Mouse (Mus musculus) stomach, embryonic 15.5 days (tissue): ENCODE measurements around the gene Dnal4. TPM values are rescaled to one million over a fixed set of nuclear protein-coding genes. Genes with fewer than 3 reads are reported as not detected.
A peak's percentile ranks its signal among the peaks of the same experiment; 100 is the strongest.
"Not testable (repeated sequence)": the region's sequence is repeated elsewhere in the genome, so short reads cannot be mapped to it uniquely, and the experiment has no call there.

Experiments used
- ATAC-seq: fragments of 200-750 bp; cut with Nextera tagmentation; 2 replicates; pipeline ENCODE4 v1.8.0; 2017; ENCODE audit warnings: low read depth, moderate number of reproducible peaks, moderate TSS enrichment; ENCODE audit not compliant: insufficient read depth, low FRiP score
- H3K27ac ChIP-seq: fragments of 300-500 bp; sonication (generic); 2 replicates; pipeline ENCODE4 v1.5.1; 2015; ENCODE audit warnings: mild to moderate bottlenecking, inconsistent platforms
- H3K27me3 ChIP-seq: fragments of 300-500 bp; sonication (generic); replicated peaks from 2 replicates; pipeline ENCODE4 v1.6.1; 2015; ENCODE audit warnings: inconsistent platforms
- H3K36me3 ChIP-seq: fragments of 300-500 bp; sonication (generic); 2 replicates; pipeline ENCODE4 v1.6.1; 2015; ENCODE audit warnings: inconsistent platforms
- H3K4me1 ChIP-seq: fragments of 300-500 bp; sonication (generic); 2 replicates; pipeline ENCODE4 v1.6.1; 2015; ENCODE audit warnings: inconsistent platforms
- H3K4me2 ChIP-seq: fragments of 300-500 bp; sonication (generic); 2 replicates; pipeline ENCODE4 v1.6.1; 2015; ENCODE audit warnings: mild to moderate bottlenecking, inconsistent platforms
- H3K4me3 ChIP-seq: fragments of 300-500 bp; sonication (generic); replicated peaks from 2 replicates; pipeline ENCODE4 v1.5.1; 2015; ENCODE audit warnings: inconsistent platforms
- H3K9ac ChIP-seq: fragments of 300-500 bp; sonication (generic); 2 replicates; pipeline ENCODE4 v1.6.1; 2015; ENCODE audit warnings: inconsistent platforms
- H3K9me3 ChIP-seq: fragments of 300-500 bp; sonication (generic); 2 replicates; pipeline ENCODE4 v1.6.1; 2016; ENCODE audit warnings: inconsistent platforms
- WGBS: fragments of 180-500 bp; shearing (Covaris S2); methylation state at CpG from one replicate; pipeline ENCODE4 v1.1.7; 2015; 5-methylcytosine and 5-hydroxymethylcytosine counted together
- polyA plus RNA-seq: library from polyadenylated mRNA; unstranded; fragments of >200 nt; fragmentation: Nextera tagmentation; extraction: Ambion mirVana; gene quantifications from 2 replicates; pipeline ENCODE4 v1.2.1, GENCODE M21; 2015

Dnal4 gene
- 44.4 and 50.4 TPM in 2 replicates for polyA plus RNA-seq

- Histone ChIP-seq H3K4me1 (peaks cover 8% of the 10 kb centered on the region; the same call in 1 of the 2 replicates), H3K4me3 (no peak within 1 kb of the TSS), H3K9me3 (no peaks in the 10 kb centered on the region), H3K9ac (no peak within 1 kb of the TSS), H3K27me3 (no peaks in the 10 kb centered on the region), H3K4me2 (no peak within 1 kb of the TSS), H3K36me3 (no peaks in the 10 kb centered on the region), H3K27ac (no peak within 1 kb of the TSS)
- ATAC-seq: no peak
Measured at GRCm38 (mm10) chr15:79777749-79778148, at the start of gene Dnal4. Gene Dnal4, minus strand, starts transcription at chr15:79777849.

GRCm38 (mm10) chr15:79827061-79827777 is 49.6 kb upstream of the Dnal4 start:
- Histone ChIP-seq H3K36me3 (peaks cover 29% of the 10 kb centered on the region), H3K27me3 (no peaks in the 10 kb centered on the region), H3K9ac (no peak overlapping the region), H3K4me2 (no peak overlapping the region), H3K4me1 (peaks cover 57% of the 10 kb centered on the region), H3K27ac (no peak overlapping the region), H3K4me3 (no peak overlapping the region), H3K9me3 (no peaks in the 10 kb centered on the region)
- WGBS: 86% methylated on average over 14 of the region's 14 CpGs
- no peak for ATAC-seq

- no peaks in the 10 kb centered on the region for H3K9me3 ChIP-seq
- no peak overlapping the region for H3K4me3 ChIP-seq
- no peak overlapping the region for H3K9ac ChIP-seq
- H3K27me3 ChIP-seq: no peaks in the 10 kb centered on the region
- 85% methylated on average over 9 of the region's 9 CpGs for WGBS
- no peak overlapping the region for H3K4me2 ChIP-seq
- no peak overlapping the region for H3K27ac ChIP-seq
- H3K4me1 ChIP-seq: peaks cover 50% of the 10 kb centered on the region
- ATAC-seq: no peak
- H3K36me3 ChIP-seq: peaks cover 29% of the 10 kb centered on the region
Measured at GRCm38 (mm10) chr15:79826221-79826935, 48.7 kb upstream of the Dnal4 start.

GRCm38 (mm10) chr15:79825146-79825825 is 47.6 kb upstream of the Dnal4 start:
- ATAC-seq: no peak
- Histone ChIP-seq H3K9ac (no peak overlapping the region), H3K27ac (no peak overlapping the region), H3K4me2 (no peak overlapping the region), H3K4me1 (peaks cover 49% of the 10 kb centered on the region), H3K9me3 (no peaks in the 10 kb centered on the region), H3K27me3 (no peaks in the 10 kb centered on the region), H3K36me3 (peaks cover 29% of the 10 kb centered on the region), H3K4me3 (no peak overlapping the region)
- WGBS: 64% methylated on average over 14 of the region's 14 CpGs

GRCm38 (mm10) chr15:79823588-79824280 is 46.1 kb upstream of the Dnal4 start:
- H3K4me1 ChIP-seq: peaks cover 41% of the 10 kb centered on the region
- no peak overlapping the region for H3K4me3 ChIP-seq
- peaks cover 27% of the 10 kb centered on the region for H3K36me3 ChIP-seq
- 62% methylated on average over 19 of the region's 19 CpGs for WGBS
- no peak overlapping the region for H3K9ac ChIP-seq
- no peaks in the 10 kb centered on the region for H3K9me3 ChIP-seq
- H3K27ac ChIP-seq: no peak overlapping the region
- ATAC-seq: no peak
- H3K27me3 ChIP-seq: no peaks in the 10 kb centered on the region
- H3K4me2 ChIP-seq: no peak overlapping the region

- Histone ChIP-seq H3K27ac (no peak overlapping the region), H3K4me2 (no peak overlapping the region), H3K4me1 (peaks cover 30% of the 10 kb centered on the region), H3K9me3 (no peaks in the 10 kb centered on the region), H3K4me3 (no peak overlapping the region), H3K36me3 (peaks cover 16% of the 10 kb centered on the region), H3K27me3 (no peaks in the 10 kb centered on the region), H3K9ac (no peak overlapping the region)
- peak; percentile 23; the same call in 1 of the 2 replicates for ATAC-seq
- WGBS: 64% methylated on average over 13 of the region's 13 CpGs
Measured at GRCm38 (mm10) chr15:79822265-79823199, 44.9 kb upstream of the Dnal4 start.

GRCm38 (mm10) chr15:79818325-79818724 is 40.7 kb upstream of the Dnal4 start:
- Histone ChIP-seq H3K4me2 (no peak overlapping the region), H3K36me3 (no peaks in the 10 kb centered on the region), H3K4me3 (no peak overlapping the region), H3K27me3 (no peaks in the 10 kb centered on the region), H3K9me3 (no peaks in the 10 kb centered on the region), H3K9ac (no peak overlapping the region), H3K4me1 (0 out of 2 replicates have a peak, but pooled peaks cover 2% of the 10 kb centered on the region), H3K27ac (no peak overlapping the region)
- no peak for ATAC-seq
- WGBS: 77% methylated on average over 4 of the region's 4 CpGs

GRCm38 (mm10) chr15:79813666-79814258 is 36.1 kb upstream of the Dnal4 start:
- 0 out of 2 replicates have a peak, but pooled peaks cover 2% of the 10 kb centered on the region for H3K4me1 ChIP-seq
- H3K27ac ChIP-seq: no peak overlapping the region
- H3K4me3 ChIP-seq: no peak overlapping the region
- H3K4me2 ChIP-seq: no peak overlapping the region
- peaks cover 4% of the 10 kb centered on the region; the same call in 1 of the 2 replicates for H3K27me3 ChIP-seq
- ATAC-seq: no peak
- no peak overlapping the region for H3K9ac ChIP-seq
- no peaks in the 10 kb centered on the region for H3K36me3 ChIP-seq
- no peaks in the 10 kb centered on the region for H3K9me3 ChIP-seq
- WGBS: 39% methylated on average over 8 of the region's 8 CpGs

- H3K4me2 ChIP-seq, H3K4me3 ChIP-seq, ATAC-seq, H3K9ac ChIP-seq, H3K27ac ChIP-seq, H3K9me3 ChIP-seq, H3K4me1 ChIP-seq, H3K36me3 ChIP-seq, H3K27me3 ChIP-seq: not testable (repeated sequence)
- WGBS: 63% methylated on average over 2 of the region's 2 CpGs
Measured at GRCm38 (mm10) chr15:79812840-79813239, 35.2 kb upstream of the Dnal4 start.

GRCm38 (mm10) chr15:79810997-79811396 is 33.3 kb upstream of the Dnal4 start:
- Histone ChIP-seq H3K9ac (no peak overlapping the region), H3K4me2 (no peak overlapping the region), H3K9me3 (no peaks in the 10 kb centered on the region), H3K4me1 (0 out of 2 replicates have a peak, but pooled peaks cover 2% of the 10 kb centered on the region), H3K27ac (no peak overlapping the region), H3K36me3 (no peaks in the 10 kb centered on the region), H3K4me3 (no peak overlapping the region), H3K27me3 (peaks cover 22% of the 10 kb centered on the region)
- no peak for ATAC-seq
- 63% methylated on average over 4 of the region's 4 CpGs for WGBS
